Mouse (Mus musculus): Measurements from ENCODE around the gene Gimap1. TPM values are rescaled to one million over a fixed set of nuclear protein-coding genes. Genes with fewer than 3 reads are reported as not detected.

Gimap1 gene
- 1 to 10 TPM; 2.0 to 2.8 TPM for total RNA-seq (2021)

DNA sequence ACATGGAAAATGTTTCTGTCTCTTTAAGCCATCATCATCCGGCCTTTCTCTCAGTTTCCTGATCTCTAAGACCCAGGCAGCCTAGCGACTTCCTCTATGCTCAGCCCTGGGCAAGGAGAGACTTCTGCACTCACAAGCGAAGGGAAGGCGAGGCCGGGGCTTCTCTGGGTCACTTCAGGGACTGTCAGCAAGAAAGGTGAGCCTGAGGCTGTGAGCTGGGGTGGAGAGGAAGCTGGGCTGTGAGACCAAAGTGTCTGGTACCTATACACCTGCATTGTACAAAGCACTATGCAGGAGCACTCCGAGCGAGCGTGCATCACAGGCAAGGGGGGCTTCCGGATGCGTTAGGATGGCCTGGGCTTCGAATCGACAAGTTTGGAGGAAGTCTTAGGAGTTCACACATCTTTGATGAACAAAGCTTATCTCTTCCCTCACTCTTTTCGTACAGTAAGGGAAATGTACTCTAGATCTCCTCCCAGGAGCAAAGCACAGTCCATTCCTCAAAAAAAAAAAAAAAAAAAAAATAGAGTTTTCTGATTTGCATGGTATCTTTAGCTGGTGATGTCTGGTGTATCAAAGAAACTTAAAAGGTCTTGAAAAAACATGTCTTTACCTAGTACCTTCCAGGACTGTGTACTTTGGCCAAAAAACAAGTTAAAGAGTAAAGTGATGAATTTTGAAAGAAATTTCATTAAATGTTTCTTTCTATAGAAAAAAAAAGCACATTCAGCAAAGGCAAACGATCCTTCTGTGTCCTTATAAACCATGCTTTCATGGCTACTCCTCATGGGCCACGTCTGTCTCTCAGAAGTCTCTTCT, at the start of gene Gimap1:
Gimap1 (plus strand) TSS at position 94 of the 819 bp plus-strand sequence.
- intact Hi-C loops (cut with DNase I): no loop called here
- DNase-seq (ENCODE audit: low spot score in 2 of 2): no peak

DNA sequence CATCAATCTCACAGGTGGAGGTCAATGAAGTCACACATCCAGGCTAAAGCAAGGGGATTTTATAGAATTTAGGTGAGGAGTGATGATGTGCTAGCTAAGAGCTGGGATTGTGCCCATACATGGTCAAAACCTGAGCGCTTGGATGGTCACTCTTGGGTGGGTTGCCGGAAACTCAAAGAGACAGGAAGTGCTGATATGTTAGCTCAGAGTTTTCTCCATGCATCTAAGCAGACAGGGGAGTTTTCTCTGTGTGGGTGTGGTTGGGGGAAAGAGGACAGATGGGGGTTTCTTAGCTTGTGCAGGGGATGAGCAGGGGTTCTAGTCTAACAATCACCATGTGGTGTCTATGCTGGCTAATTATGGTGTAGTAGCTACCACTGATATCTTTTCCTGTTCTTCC, 49.5 kb upstream of the Gimap1 start:
- no peak for DNase-seq (ENCODE audit: low spot score in 2 of 2)
- intact Hi-C loops (cut with DNase I): no loop called here

DNA sequence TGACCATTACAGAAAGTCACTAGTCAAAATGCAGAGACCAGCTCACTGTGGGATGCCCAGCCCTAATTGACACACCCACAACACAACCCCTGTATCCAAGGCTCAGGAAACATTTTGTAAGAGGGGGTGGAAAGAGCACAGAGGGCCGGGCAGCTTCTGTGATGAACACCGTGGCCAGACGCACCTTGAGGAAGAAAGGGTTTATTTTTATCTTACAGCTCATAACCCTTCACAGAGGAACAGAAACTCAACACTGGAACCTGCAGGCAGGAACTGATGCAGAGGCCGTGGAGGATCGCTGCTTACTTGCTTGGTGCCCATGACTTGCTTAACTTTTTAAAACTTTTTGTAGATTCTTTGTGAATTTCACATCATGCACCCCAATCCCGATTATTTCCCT, 45.9 kb upstream of the Gimap1 start:
- DNase-seq (ENCODE audit: low spot score in 2 of 2): no peak
- intact Hi-C loops (cut with DNase I): no loop called here

DNA sequence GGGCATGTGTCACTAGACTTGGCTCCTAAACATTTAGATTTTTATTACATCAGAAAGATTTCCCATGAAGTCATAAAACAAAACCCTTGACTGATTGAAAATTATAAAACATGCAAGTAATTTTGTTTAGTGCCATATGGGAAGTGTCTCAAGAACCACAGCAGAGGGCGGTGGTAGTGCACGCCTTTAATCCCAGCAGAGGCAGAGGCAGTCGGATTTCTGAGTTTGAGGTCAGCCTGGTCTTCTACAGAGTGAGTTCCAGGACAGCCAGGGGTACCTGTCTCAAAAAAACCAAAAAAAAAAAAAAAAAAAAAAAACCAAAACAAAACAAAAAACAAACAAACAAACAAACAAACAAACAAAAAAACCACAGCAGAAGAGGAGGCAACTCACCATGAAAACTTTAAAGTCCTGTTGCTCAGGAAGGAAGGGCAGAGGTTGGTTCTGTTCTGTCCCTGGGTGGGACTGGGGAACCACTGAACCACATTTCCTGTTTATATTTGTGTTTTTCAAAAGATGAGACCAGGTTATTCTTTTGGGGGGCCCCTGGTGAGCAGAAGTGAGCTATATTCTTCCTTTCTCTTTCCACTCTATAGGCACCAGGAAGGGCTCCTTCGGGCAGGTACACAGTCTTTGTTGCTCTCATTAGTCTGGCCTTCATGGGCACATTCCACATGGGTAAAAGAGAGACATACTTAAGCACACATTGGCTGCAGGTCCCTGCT, 41.9 kb upstream of the Gimap1 start:
- intact Hi-C loops (cut with DNase I): no loop called here

DNA sequence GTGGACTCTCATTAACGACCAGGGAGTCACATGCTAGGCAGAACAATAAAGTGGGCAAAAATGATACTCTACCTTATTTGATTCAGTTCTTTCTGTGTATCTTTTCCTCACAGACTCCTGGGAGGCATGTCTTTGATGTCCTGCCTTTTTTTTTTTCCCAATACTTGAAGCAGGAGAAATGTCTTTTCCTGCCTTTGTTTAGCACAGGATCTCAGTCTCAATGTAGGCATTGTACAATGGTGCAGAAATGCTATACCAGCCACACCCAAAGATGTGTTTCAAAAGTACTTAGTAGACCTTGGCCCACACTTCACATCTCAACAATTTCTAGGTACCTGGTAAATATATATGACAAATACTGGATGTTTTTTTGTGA, 41.3 kb upstream of the Gimap1 start:
- DNase-seq (ENCODE audit: low spot score in 2 of 2): no peak
- intact Hi-C loops (cut with DNase I): no loop called here

More for the DNA sequence above, 41.9 kb upstream of the Gimap1 start:
- no peak for DNase-seq (ENCODE audit: low spot score in 2 of 2)

DNA sequence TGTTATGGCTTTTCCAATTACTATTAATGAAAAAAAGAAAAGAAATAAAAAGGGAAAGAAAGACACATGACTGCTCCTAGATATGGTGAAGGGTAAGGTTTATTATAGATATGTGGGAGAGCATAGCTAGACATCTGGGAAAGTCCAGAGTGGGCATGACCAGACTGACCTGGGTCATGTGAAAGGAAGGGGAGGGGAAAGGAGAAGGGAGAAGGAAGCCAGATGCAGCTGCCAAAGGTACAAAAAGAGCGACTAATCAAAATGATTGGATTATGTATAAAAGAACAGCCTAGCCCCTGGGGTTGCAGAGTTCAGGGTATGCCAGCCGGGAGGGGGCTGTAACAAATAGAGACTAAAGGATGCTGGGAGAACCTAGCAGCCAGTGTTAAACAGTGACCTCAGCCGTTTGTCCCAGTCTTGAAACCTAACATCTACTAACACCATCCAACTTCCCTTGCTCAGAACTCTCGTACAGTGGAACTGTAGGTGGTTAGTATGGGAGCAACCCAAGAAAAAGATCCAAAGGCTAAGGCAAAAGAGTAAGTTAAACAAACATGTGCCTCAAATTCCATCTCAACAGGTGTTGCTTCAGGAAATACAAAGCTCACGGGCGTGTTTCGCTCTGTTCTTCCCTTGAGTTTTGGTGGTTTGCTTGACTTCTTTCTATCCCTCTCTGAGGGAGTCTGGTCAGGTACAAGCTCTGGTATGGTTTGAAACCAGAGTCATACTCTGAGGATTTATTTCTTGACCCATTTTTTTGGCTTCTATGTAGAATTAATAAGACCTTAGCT, 40.6 kb upstream of the Gimap1 start:
- intact Hi-C loops (cut with DNase I): no loop called here
- DNase-seq (ENCODE audit: low spot score in 2 of 2): no peak

DNA sequence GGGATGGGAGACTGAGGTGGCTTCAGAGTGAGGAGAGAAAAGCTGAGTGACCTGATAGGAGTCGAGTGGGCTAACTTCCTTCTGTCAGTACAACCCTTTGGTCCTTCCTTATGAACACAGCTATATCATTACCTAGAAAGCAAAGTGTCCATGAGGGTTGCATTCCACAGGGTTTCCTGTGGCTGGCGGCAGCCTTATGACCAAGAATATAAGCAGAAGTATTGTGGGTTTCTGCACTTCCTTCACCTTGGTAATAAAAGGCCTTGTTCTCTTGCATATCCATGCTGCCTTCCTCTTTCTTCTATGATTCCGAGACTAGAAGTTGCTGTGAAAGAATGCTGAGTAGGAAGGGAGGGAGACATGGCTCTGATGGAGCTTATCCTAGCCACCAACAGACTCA, 40.0 kb upstream of the Gimap1 start:
- no peak for DNase-seq (ENCODE audit: low spot score in 2 of 2)
- intact Hi-C loops (cut with DNase I): no loop called here

DNA sequence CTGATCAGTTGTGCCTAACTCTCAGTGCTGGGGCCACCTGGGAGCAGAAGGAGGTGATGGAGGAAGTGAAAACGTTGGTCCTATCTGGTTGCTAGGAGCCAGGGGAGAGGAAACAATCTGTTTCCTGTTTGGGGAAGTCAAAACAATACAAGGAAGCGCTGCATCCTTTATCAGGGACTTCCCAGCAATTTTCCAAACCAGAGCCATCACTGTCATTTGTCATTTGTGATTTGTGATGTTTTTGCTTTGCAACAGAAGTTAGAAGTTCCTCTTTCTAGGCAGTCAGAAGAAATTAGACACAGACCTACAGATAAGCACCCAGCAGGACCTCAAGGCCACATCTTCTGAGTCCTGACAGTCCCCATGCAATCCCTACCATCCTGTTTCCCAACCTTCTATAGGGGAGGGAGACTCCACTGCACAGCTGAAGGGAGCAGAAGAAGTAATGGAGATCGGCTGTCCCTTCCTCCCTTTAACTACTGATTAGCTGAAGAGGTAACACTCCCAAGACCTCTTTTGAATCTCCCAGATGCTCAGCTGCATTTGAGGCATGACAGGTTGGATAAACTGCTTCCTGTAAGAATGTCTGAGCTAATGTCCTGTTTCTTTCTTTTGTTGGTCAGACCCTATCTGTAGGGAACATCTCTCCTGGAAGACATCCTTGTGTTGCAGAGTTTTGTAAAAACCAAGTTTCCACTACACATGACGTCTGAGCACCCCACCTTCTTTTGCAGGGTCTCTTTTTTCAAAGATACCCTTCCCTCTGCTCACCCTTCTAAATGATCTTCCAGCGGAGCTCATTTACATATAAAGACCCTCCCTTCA, 38.4 kb upstream of the Gimap1 start:
- intact Hi-C loops (cut with DNase I): no loop called here
- DNase-seq (ENCODE audit: low spot score in 2 of 2): no peak

DNA sequence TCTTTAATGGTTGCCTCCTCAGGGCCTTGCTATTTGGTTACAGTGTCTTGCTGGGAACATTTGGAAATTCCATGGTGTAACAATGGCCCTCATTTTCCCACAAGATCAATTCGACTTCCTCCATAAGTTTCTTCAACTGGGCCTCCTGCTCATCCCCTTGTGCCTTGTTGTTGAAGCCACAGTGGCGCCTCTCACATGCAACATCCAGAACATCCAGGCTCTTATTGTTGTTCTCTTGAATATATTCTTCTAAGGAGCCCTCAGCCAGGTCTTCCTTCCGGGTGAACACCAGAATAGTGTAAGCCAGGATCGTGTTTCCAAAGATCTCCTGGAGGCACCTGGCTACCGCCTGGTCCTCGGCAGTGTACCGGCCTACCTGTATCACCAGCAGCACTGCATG, 36.7 kb upstream of the Gimap1 start:
- no peak for DNase-seq (ENCODE audit: low spot score in 2 of 2)
- intact Hi-C loops (cut with DNase I): no loop called here

DNA sequence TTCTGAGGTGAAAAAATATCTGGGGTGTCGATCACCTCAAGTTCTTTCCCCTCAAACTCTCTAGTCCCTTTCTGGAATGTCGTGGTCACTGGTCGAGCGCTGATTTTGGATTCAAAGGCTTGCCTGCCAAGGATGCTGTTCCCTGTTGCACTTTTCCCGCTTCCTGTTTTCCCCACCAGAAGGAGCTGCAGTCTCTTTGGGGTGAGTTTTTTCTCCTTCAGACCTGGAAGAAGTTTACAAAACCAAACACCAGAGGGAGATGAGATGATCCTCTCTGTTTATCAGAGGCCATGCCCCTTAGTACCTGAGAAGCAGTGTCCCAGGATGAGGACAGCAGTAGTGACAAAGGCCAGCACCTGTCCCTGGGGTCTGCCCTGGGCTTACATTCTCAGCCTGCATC, 36.3 kb upstream of the Gimap1 start:
- no peak for DNase-seq (ENCODE audit: low spot score in 2 of 2)
- intact Hi-C loops (cut with DNase I): no loop called here

DNA sequence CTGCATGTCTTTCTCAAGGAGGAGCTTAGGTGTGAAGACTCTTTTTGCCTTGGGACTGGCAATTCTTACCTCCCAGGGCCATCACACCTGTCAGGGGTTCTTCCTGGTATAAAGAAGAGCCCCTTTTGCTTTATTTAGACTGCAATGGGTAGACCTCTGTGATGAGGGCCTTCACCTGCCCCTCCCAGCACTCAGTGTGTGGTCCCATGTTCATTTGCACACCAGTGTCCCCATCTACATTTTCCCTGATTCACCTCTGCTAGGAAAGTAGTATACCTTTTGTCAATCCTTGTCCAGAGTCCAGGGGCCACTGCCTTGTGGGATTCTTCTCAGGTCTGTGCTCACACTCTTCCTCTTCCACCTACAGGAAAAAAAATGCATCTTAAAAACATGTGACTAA, 34.7 kb upstream of the Gimap1 start:
- intact Hi-C loops (cut with DNase I): no loop called here
- DNase-seq (ENCODE audit: low spot score in 2 of 2): no peak

DNA sequence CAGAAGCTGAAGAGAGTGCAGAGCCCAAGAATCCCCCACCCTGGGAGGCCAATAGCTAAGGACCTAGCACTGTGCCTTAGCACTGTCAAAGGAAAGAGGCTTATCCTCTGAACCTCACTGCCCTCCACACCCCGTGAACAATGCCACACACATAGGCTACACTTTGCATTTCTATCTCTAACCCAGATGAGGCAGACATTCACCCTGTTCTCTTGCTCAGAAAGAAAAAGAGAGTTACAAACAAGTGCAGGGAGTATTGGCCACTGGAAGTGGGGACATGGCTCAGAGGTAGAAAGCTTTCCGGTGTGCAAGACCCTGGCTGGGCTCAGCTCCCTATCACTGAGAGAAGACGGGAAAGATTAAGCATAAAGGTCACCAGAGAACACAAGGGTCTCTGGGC, 32.7 kb upstream of the Gimap1 start:
- DNase-seq (ENCODE audit: low spot score in 2 of 2): no peak
- intact Hi-C loops (cut with DNase I): no loop called here

DNA sequence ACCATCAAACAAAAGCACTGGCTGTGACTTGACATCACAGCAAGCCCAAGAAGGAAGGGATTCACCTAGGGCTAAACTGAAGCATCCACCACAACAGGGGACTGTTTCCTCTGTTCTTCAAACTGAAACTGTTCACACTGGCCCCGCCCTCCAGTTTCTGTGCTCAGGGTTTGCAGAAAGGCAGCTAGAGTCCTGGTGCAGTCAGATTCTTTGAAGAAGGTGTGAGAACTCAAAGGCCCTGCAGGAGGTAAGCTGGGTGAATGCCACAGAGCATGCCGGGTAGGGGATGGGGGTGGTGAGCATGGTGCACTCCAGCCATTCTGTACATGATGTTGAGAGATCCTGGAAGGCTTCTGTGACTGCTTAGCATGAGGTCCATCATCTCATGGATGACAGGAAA, 20.4 kb upstream of the Gimap1 start, which contains the start of the genes Gm28053 and Gimap7:
Gm28053 (plus strand) TSS at position 153 of the 400 bp plus-strand sequence.
Gimap7 (plus strand) TSS at position 167 of the 400 bp plus-strand sequence.
- intact Hi-C loops (cut with DNase I): no loop called here
- no peak for DNase-seq (ENCODE audit: low spot score in 2 of 2)

DNA sequence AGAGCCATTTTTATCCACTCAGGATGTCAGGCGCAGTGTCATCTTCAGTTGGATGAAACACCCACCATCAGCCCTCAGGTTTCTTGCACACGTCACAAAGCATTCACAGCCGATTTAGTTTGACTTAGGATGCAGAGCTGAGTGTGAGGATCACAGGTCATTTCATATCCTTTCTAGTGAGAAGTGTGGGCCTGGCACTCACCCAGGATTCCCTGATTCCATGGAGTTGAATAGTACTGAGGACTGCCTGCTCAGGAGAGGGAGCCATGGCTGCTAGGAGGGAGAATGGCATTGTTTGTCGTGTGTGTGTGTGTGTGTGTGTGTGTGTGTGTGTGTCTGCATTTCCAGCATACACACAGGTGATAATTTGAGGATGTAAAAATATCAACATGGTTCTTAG, 18.5 kb upstream of the Gimap1 start:
- intact Hi-C loops (cut with DNase I): no loop called here
- peak in 1 of 2 experiments; percentile 9 for DNase-seq (ENCODE audit: low spot score in 2 of 2)

DNA sequence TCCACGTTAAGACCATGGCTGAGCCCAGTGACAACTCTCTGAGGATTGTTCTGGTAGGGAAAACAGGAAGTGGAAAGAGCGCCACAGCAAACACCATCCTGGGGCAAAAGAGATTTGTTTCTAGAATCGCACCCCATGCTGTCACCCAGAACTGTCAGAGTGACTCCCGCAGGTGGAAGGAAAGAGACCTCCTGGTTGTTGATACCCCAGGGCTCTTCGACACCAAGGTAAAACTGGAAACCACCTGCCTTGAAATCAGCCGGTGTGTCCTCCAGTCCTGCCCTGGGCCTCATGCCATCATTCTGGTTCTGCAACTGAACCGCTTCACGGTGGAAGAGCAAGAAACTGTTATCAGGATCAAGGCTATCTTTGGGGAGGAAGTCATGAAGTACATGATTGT, 15.4 kb upstream of the Gimap1 start:
- intact Hi-C loops (cut with DNase I): no loop called here
- no peak for DNase-seq (ENCODE audit: low spot score in 2 of 2)

DNA sequence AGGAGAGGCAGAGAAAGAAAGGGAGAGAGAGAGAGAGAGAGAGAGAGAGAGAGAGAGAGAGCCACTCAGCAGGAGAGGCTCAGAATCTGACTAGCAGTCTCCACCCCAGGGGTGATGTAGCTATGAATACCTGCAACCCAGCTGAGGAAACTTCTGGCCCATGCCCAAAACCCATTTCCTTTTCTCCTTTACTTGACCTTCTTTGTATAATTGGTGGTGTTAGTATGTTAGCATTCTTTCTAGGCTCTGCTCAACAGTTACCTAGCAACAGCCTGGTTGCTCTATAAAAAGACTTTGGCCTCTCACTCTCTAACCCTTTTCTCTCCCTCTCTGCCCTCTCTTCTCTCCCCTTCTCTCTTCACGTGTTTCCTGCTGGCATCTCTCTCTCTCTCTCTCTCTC, 13.4 kb upstream of the Gimap1 start:
- intact Hi-C loops (cut with DNase I): no loop called here
- DNase-seq (ENCODE audit: low spot score in 2 of 2): peak; percentile 3 to 37

DNA sequence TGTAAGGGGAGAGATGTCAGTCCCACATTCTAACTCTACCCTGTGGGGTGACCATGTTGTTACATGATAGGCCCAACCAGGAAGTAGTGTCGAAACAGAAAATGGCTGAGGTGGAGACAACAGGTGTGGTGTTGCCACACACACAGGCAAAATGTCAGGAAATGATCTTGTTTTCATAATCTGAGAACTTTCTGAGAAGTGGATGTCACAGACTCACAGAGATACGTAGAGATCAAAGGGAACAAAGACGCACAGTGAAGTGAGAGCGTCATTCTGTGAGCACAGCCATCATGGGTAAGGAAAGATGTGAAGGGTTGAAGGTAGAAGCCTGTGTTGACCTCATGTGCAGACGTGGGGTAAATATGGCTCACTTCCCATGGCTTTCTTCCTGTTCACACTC, 11.1 kb upstream of the Gimap1 start:
- no peak for DNase-seq (ENCODE audit: low spot score in 2 of 2)
- intact Hi-C loops (cut with DNase I): no loop called here

DNA sequence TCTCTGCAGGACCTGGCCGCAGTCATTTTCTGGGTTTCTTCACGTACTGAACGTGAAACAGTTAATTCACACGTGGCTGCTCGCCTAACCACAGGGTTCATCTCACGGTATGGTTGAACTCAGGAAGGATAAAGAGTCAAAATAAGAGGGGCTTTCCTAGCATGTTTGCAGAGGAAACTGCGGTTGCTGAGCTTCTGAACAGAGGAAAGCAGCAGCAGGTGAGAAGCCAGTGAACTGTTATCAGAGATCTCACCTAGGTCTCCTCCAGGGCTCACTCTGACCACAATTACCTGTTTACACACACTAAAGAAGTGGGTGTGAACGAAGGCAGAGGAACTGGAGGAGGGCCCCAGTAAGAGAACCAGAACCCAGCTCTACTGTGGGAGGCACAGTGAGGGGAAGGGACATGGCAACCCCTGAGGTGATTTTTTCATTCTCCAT, 6.0 kb upstream of the Gimap1 start:
- no peak for DNase-seq (ENCODE audit: low spot score in 2 of 2)
- intact Hi-C loops (cut with DNase I): loop anchor here (5.0 kb wide), 1 partner anchor 51 kb away; the partner anchor contains the start of gene Gimap4

DNA sequence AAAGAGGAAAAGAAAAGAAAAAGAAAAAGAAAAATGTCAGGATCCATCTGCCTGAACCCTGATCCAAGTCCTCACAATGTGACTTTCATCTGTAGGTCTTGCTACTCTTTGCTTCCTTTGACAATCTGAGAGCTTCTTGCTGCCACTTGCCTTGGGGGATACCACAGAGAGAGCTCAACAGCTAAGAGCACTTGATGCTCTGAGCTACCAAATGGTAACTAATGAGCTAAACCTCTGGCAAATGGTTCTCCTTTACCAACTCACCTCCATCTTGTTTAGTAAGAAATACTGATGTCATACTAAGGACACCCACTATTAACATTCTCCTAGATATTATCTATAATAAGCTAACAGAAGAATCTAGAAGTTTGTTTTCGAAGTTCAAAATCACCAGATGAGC, 5.2 kb upstream of the Gimap1 start:
- no peak for DNase-seq (ENCODE audit: low spot score in 2 of 2)
- intact Hi-C loops (cut with DNase I): loop anchor here (5.0 kb wide), 1 partner anchor 51 kb away; the partner anchor contains the start of gene Gimap4
